Mouse (Mus musculus) C2C12 (cell line): Measurements from ENCODE around the gene Gm28372. TPM values are rescaled to one million over a fixed set of nuclear protein-coding genes. Genes with fewer than 3 reads are reported as not detected.

Experiments
- H3K27me3 ChIP-seq: one replicate; pipeline ENCODE4 v1.6.1; 2011; ENCODE audit not compliant: control insufficient read depth, insufficient read depth, insufficient read length
- H3K36me3 ChIP-seq: one replicate; pipeline ENCODE4 v1.6.1; 2011; ENCODE audit not compliant: control insufficient read depth, insufficient read depth
- H3K4me3 ChIP-seq: one replicate; pipeline ENCODE4 v1.5.1; 2011; ENCODE audit warnings: mild to moderate bottlenecking, control low read depth; ENCODE audit not compliant: poor library complexity, insufficient read depth, severe bottlenecking
- H3K79me2 ChIP-seq: one replicate; pipeline ENCODE4 v1.6.1; 2011; ENCODE audit not compliant: control insufficient read depth, insufficient read depth
- H3K79me3 ChIP-seq: one replicate; pipeline ENCODE4 v1.6.1; 2011; ENCODE audit warnings: low read depth, control low read depth
- H3ac ChIP-seq: one replicate; pipeline ENCODE3; 2011; ENCODE audit warnings: low read depth; ENCODE audit not compliant: control insufficient read depth, insufficient read length
- CEBPB ChIP-seq: IDR thresholded peaks from one replicate; pipeline ENCODE4 v1.6.1; 2011; ENCODE audit warnings: low read depth, mild to moderate bottlenecking, control low read depth, moderate library complexity
- CTCF ChIP-seq: IDR thresholded peaks from one replicate; pipeline ENCODE4 v1.5.1; 2011; ENCODE audit not compliant: control insufficient read depth, insufficient read depth, insufficient read length
- FOSL1 ChIP-seq: IDR thresholded peaks from one replicate; pipeline ENCODE4 v1.8.0; 2011; ENCODE audit warnings: mild to moderate bottlenecking, low read length; ENCODE audit not compliant: poor library complexity, insufficient read depth, severe bottlenecking
- MAX ChIP-seq: IDR thresholded peaks from one replicate; pipeline ENCODE4 v1.6.1; 2011; ENCODE audit warnings: mild to moderate bottlenecking, control low read depth
- MYOD1 ChIP-seq: IDR thresholded peaks from one replicate; pipeline ENCODE4 v1.6.1; 2011; ENCODE audit warnings: low read depth; ENCODE audit not compliant: control insufficient read depth, insufficient read length
- MYOG ChIP-seq: IDR thresholded peaks from one replicate; pipeline ENCODE4 v1.6.1; 2011; ENCODE audit not compliant: control insufficient read depth, insufficient read length; ENCODE audit errors: extremely low read depth
- USF1 ChIP-seq: IDR thresholded peaks from one replicate; pipeline ENCODE4 v1.6.1; 2011; ENCODE audit warnings: low read depth, mild to moderate bottlenecking, control low read depth, moderate library complexity
- polyA plus RNA-seq: library from polyadenylated mRNA; unstranded; fragments of >200 nt; fragmentation: generic; extraction: Trizol; gene quantifications from one replicate; pipeline ENCODE4 v1.2.1, GENCODE M21; 2012; ENCODE audit warnings: missing spikeins

Gm28372 gene
- polyA plus RNA-seq, 1 experiment, result not detected

DNA sequence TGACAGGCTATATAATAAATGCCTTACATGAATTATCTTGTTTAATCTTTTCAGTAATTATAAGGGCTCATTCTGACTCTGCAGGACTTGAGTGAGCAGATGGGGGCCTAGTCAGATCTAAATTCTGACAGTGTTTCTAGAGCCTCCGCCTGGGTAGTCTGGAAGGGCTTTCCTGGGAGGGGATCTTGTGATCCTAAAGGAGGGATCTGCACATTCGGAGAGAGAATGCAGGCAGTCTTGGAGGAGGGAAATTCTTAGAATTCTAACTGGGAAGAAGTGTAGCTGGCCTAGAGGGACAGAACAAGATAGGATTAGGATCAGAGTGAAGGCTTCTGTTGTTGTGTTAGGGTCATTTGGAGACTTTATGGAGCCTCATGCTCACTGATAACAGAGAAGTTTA, 47.2 kb downstream of the Gm28372 start:
- Histone ChIP-seq H3K27me3 (no peaks in the 10 kb centered on the region), H3K36me3 (peaks cover 3% of the 10 kb centered on the region), H3K79me3 (peaks cover 59% of the 10 kb centered on the region), H3ac (no peak overlapping the region), H3K4me3 (no peak overlapping the region), H3K79me2 (peaks cover 71% of the 10 kb centered on the region)
- TF ChIP-seq CEBPB, result no peak
- no peak for TF ChIP-seq USF1
- no peak for TF ChIP-seq CTCF
- TF ChIP-seq MAX, result no peak
- TF ChIP-seq FOSL1, result no peak
- TF ChIP-seq MYOG, result no peak
- no peak for TF ChIP-seq MYOD1

DNA sequence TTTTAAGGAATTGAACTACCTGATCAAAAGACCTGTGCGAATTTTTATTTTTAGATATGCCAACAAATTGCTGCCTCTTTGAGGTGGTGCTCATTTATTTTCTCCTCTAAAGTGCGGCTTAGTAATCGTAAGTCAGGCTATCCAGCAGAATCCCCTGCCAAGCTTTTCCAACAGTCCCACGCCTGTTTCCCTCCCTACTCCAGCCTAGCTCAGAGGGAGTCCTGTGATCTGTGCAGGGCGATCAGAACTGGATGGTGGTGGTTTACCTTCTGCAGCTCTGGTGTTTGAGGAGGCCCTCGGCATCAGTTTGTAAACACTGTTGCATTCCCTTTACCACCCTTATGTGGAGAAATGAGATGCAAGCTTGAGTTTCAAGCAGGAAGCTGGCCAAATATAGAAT, 48.4 kb downstream of the Gm28372 start:
- Histone ChIP-seq H3ac (no peak overlapping the region), H3K4me3 (no peak overlapping the region), H3K79me3 (peaks cover 70% of the 10 kb centered on the region), H3K79me2 (peaks cover 82% of the 10 kb centered on the region), H3K36me3 (peaks cover 7% of the 10 kb centered on the region), H3K27me3 (no peaks in the 10 kb centered on the region)
- TF ChIP-seq FOSL1, result no peak
- TF ChIP-seq MYOD1, result no peak

DNA sequence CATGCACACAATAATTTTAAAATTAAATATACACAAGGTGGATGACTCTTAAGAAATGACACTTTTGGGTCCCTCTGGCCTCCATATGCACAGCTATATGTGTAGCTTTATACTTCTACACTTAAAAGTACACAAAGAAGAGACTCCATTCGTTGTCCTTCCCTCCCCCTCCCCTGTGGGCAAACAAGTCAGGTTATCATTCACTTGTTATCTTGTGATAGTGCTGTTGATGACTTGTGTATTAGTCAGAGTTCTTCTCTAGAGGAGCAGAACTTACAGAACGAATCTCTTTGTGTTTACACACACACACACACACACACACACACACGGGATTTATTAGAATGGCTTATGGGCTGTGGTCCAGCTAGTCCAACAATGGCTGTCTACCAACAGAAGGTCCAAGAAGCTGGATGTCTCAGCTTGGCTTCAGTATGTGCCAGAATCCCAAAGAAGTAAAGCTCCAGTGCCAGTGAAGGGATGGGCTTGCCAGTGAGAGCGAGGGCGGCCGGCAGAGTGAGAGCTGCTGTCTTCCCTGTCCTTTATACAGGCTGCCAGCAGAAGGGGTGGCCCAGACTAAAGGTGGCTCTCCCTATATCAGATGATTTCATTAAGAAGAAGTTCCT, 49.8 kb downstream of the Gm28372 start:
- no peaks in the 10 kb centered on the region for H3K27me3 ChIP-seq
- no peak overlapping the region for H3ac ChIP-seq
- peaks cover 83% of the 10 kb centered on the region for H3K79me3 ChIP-seq
- H3K4me3 ChIP-seq, result no peak overlapping the region
- H3K36me3 ChIP-seq, result peaks cover 7% of the 10 kb centered on the region
- H3K79me2 ChIP-seq, result peaks cover 97% of the 10 kb centered on the region
- no peak for TF ChIP-seq CEBPB

Other genes with a start within 250 kb of the Gm28372 start
- gene Snrpb, start 225.8 kb upstream of the Gm28372 start, polyA plus RNA-seq, result 585 TPM
- gene Tmc2, start 210.0 kb upstream of the Gm28372 start, polyA plus RNA-seq, result not detected
- 293 TPM for gene Nop56, start 130.8 kb upstream of the Gm28372 start, polyA plus RNA-seq
- 144 TPM for gene Idh3b, start 120.7 kb upstream of the Gm28372 start, polyA plus RNA-seq
- 0.07 TPM for gene Ebf4, start 110.1 kb upstream of the Gm28372 start, polyA plus RNA-seq
- gene Cpxm1, start 7.7 kb upstream of the Gm28372 start, polyA plus RNA-seq, result 0.20 TPM
- gene 1700020A23Rik, start within 50 bp of the Gm28372 start, polyA plus RNA-seq, result not detected
- 0.02 TPM for gene Tmem239, start 1.2 kb downstream of the Gm28372 start, polyA plus RNA-seq
- 44.0 TPM for gene Vps16, start 19.1 kb downstream of the Gm28372 start, polyA plus RNA-seq
- gene Pced1a, start 19.5 kb downstream of the Gm28372 start, polyA plus RNA-seq, result 15.4 TPM
- gene Ptpra, start 45.0 kb downstream of the Gm28372 start, polyA plus RNA-seq, result 31.6 TPM
- 102 TPM for gene Mrps26, start 158.5 kb downstream of the Gm28372 start, polyA plus RNA-seq
- not detected for gene Oxt, start 170.9 kb downstream of the Gm28372 start, polyA plus RNA-seq
- gene Avp, start 177.3 kb downstream of the Gm28372 start, polyA plus RNA-seq, result not detected
- gene Fastkd5, start 224.8 kb downstream of the Gm28372 start, polyA plus RNA-seq, result 6.9 TPM
- 5.2 TPM for gene Ubox5, start 224.8 kb downstream of the Gm28372 start, polyA plus RNA-seq
- gene Lzts3, start 237.6 kb downstream of the Gm28372 start, polyA plus RNA-seq, result 4.7 TPM